Mouse (Mus musculus) neural tube, embryonic 13.5 days (tissue): Measurements from ENCODE around the gene Ppif. TPM values are rescaled to one million over a fixed set of nuclear protein-coding genes. Genes with fewer than 3 reads are reported as not detected.

Experiments
- ATAC-seq: fragments of 200-750 bp; cut with Nextera tagmentation; 2 replicates; pipeline ENCODE4 v1.8.0; 2017; ENCODE audit warnings: low read depth, mild to moderate bottlenecking, moderate TSS enrichment, moderate library complexity
- H3K27ac ChIP-seq: fragments of 300-500 bp; sonication (generic); replicated peaks from 2 replicates; pipeline ENCODE4 v1.5.1; 2015; ENCODE audit warnings: moderate library complexity, mild to moderate bottlenecking, inconsistent platforms
- H3K27me3 ChIP-seq: fragments of 300-500 bp; sonication (generic); 2 replicates; pipeline ENCODE4 v1.6.1; 2015; ENCODE audit warnings: mild to moderate bottlenecking, inconsistent platforms
- H3K36me3 ChIP-seq: fragments of 300-500 bp; sonication (generic); 2 replicates; pipeline ENCODE4 v1.6.1; 2015; ENCODE audit warnings: mild to moderate bottlenecking, inconsistent platforms
- H3K4me1 ChIP-seq: fragments of 300-500 bp; sonication (generic); replicated peaks from 2 replicates; pipeline ENCODE4 v1.6.1; 2015; ENCODE audit warnings: inconsistent platforms
- H3K4me2 ChIP-seq: fragments of 300-500 bp; sonication (generic); 2 replicates; pipeline ENCODE4 v1.6.1; 2015; ENCODE audit warnings: inconsistent platforms, mild to moderate bottlenecking, moderate library complexity
- H3K4me3 ChIP-seq: fragments of 300-500 bp; sonication (generic); 2 replicates; pipeline ENCODE4 v1.5.1; 2015; ENCODE audit warnings: mild to moderate bottlenecking, inconsistent platforms
- H3K9ac ChIP-seq: fragments of 300-500 bp; sonication (generic); 2 replicates; pipeline ENCODE4 v1.6.1; 2015; ENCODE audit warnings: moderate library complexity, mild to moderate bottlenecking, inconsistent platforms
- H3K9me3 ChIP-seq: fragments of 300-500 bp; sonication (generic); 2 replicates; pipeline ENCODE4 v1.6.1; 2016; ENCODE audit warnings: inconsistent platforms
- WGBS: fragments of 180-500 bp; shearing (Covaris S2); methylation state at CpG from one replicate; pipeline ENCODE4 v1.1.7; 2015; 5-methylcytosine and 5-hydroxymethylcytosine counted together
- polyA plus RNA-seq: library from polyadenylated mRNA; unstranded; fragments of >200 nt; fragmentation: Nextera tagmentation; extraction: Ambion mirVana; gene quantifications from 2 replicates; pipeline ENCODE4 v1.2.1, GENCODE M21; 2015

Ppif gene
- polyA plus RNA-seq, 1 experiment from 2014 or later, result 27.6 TPM

DNA sequence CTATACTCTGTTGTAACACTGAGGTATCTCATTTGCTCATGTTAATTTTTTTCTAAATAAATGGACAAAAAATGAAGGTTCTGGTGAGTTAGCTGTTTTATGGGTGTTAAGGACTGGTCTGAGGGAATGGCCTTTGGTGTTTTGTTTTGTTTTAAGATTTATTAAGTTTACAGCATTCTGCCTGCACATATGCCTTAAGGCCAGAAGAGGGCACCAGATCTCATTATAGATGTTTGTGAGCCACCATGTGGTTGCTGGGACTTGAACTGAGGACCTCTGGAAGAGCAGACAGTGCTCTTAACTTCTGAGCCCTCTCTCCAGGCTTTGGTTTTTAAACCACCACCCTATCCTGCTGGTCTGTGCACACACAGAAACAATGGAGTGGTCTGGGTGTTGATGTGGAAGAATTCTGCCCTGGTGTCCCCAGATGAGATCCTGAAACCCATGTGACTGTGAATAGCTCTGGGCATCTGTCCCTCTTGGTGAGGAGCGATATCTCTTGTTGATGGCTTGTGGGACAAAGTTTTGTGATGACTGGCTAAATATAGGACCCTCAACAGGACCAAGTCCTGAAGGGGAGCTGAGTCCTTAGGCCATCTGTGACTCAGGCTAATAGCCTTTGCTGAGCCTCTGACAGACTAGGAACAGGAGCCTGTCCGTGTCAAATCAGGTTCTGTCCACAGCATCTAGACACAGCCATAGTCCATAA is 27.1 kb upstream of the Ppif start:
- H3K9me3 ChIP-seq, result no peaks in the 10 kb centered on the region
- H3K27me3 ChIP-seq, result no peaks in the 10 kb centered on the region
- 91% methylated on average over 2 of the region's 2 CpGs for WGBS
- H3K9ac ChIP-seq, result no peak overlapping the region
- no peak overlapping the region for H3K4me3 ChIP-seq
- ATAC-seq, result no peak
- peaks cover 49% of the 10 kb centered on the region for H3K36me3 ChIP-seq
- H3K27ac ChIP-seq, result no peak overlapping the region
- H3K4me1 ChIP-seq, result peaks cover 9% of the 10 kb centered on the region
- H3K4me2 ChIP-seq, result no peak overlapping the region

DNA sequence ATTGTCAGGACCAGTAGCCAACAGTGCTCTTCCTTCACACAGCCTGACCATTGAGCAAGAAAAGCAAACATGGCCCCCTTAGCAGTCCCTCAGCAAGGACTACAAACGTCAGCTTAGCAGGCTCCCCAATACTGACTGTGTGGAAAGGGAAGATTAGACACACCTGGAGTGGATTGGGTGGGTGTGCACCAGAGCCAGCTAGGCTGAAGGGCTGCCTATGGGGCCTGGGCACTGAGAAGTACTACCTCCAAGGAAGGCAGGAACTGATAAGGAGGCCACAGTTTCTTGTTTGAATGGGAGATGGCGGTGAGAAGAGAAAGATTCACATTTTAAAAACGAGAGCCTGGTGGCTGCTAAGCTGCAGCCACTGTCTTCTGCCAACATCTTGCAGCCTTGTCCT is 26.4 kb upstream of the Ppif start:
- Histone ChIP-seq H3K4me3 (no peak overlapping the region), H3K36me3 (peaks cover 42% of the 10 kb centered on the region), H3K27me3 (no peaks in the 10 kb centered on the region), H3K4me2 (no peak overlapping the region), H3K9ac (no peak overlapping the region), H3K4me1 (peaks cover 9% of the 10 kb centered on the region), H3K9me3 (no peaks in the 10 kb centered on the region), H3K27ac (no peak overlapping the region)
- 85% methylated on average over 3 of the region's 3 CpGs for WGBS
- no peak for ATAC-seq

DNA sequence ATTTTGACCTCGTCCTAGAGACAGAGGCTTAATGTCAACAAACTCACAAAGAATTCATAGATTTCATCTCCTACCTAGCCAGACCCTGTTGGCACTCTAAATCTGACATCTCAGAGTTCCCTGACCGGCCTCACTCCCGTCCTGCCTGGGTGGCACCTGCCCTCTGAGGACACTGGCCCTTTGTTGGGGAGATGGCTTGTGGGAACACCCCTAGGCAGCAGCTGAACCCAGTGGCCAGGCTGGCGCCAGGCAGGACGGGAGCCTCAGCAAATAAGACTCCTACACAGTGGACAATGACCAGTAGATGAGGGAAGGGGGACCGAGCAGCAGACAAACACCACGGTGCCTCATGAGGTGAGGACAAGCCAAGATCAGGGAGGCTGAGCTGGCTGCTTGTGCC is 14.3 kb upstream of the Ppif start:
- Histone ChIP-seq H3K27ac (no peak overlapping the region), H3K4me1 (no peaks in the 10 kb centered on the region; the same call in 1 of the 2 replicates), H3K9ac (no peak overlapping the region), H3K27me3 (no peaks in the 10 kb centered on the region), H3K36me3 (no peaks in the 10 kb centered on the region), H3K4me2 (no peak overlapping the region), H3K4me3 (no peak overlapping the region), H3K9me3 (no peaks in the 10 kb centered on the region)
- 74% methylated on average over 7 of the region's 7 CpGs for WGBS
- ATAC-seq, result no peak

DNA sequence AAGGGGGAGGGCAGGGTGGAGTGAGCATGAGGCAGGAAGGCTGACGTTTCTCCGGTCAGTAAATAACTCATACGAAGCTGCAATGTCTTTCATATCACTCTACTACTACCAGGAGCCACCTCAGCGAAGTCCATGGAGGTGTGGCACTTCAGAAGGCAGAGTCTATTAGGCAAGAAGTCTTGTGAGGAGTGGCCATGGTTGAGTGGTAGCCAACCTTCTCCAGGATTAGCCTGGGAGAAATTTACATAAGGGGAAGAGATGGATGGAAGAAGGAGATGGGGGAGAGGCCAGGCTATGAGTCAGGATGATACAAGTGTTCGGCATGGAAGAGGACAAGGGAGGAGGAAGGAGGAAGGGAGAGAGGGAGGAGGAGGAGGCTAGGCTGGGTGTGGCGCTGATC is 11.9 kb upstream of the Ppif start:
- Histone ChIP-seq H3K9ac (no peak overlapping the region), H3K27me3 (no peaks in the 10 kb centered on the region), H3K4me3 (no peak overlapping the region), H3K4me1 (no peaks in the 10 kb centered on the region; the same call in 1 of the 2 replicates), H3K36me3 (no peaks in the 10 kb centered on the region), H3K4me2 (no peak overlapping the region), H3K9me3 (no peaks in the 10 kb centered on the region), H3K27ac (no peak overlapping the region)
- ATAC-seq, result no peak
- WGBS, result 85% methylated on average over 6 of the region's 6 CpGs

DNA sequence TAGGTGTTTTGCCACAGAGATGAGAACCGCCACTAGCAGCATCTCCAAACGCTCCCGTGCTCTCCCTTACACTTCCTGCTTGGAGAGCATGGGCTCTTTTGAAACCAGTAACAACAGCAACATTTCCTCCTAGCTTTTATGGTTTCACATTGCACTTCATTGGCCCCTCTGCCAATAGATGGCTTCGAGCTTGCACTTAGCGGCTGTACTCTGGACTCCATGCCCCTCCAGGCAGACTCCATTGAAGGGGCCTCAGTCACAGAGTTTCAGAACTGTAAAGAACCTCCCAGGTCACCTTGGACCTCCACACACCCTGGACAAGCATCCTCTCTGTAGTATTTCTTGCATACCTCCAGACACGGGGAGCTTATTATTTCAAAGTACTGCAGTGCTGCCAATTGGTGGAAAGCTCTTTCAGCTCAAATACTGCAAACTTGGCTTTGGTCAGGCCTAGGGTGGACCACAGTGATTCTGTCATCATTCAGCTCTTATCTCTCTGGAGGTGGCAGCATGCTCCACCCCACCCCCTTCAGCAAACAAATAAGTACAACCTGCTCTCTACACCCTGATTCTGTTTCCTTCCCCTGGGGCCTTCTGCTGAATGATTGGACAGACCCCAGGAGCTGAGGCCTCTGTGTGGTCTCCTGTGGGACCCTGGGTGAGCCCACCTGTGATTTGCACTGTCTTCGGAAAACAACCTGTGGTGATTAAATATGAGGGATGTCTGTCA is 7.6 kb upstream of the Ppif start:
- Histone ChIP-seq H3K27ac (no peak overlapping the region), H3K36me3 (no peaks in the 10 kb centered on the region), H3K27me3 (no peaks in the 10 kb centered on the region), H3K4me2 (no peak overlapping the region), H3K9ac (no peak overlapping the region), H3K4me3 (no peak overlapping the region), H3K9me3 (no peaks in the 10 kb centered on the region), H3K4me1 (no peaks in the 10 kb centered on the region)
- no peak for ATAC-seq
- WGBS, result 61% methylated on average over 7 of the region's 7 CpGs

DNA sequence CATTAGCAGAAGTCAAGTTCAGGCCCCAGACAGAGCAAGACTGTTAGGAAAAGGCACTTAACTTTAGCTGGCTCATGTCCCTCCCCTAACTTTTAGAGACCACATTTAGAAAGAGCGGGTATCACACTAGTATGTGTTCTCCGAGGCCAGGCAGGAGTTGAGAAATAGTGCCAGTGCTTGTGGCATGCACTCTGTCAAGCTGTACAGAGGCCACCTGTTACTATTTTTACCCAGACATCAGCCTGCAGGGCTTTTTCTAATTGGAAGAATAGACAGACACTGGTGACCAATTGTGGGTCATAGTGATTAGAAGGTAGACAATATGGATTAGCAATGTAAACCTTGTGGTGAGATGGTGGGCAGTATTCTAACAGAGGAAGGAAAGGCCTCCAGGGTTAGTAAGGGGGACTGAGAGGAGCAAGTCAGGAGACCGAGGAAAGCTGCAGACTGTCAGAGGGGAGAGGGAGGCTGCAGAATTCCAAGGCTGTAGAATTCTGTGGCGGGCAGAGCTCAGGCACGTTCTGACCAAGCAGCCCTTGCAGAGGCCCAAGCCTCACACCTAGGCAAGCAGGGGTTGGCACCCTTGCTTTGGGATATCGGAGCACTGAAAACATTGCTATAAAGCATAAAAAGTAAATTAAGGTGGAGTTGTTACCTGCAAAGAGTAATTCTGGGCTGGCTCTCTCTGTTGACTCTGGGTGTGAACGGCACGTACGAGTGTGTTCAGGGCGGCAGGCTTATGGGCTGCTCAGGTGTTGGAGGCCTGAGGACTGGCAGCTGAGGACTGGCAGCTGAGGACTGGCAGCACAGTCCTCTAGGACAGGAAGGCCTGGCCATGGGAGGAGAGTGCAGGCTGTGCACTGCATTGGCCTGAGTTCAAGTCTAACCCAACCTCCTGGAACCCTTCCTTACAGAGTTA is 6.7 kb upstream of the Ppif start:
- ATAC-seq, result no peak
- Histone ChIP-seq H3K27me3 (no peaks in the 10 kb centered on the region), H3K36me3 (no peaks in the 10 kb centered on the region), H3K9me3 (no peaks in the 10 kb centered on the region), H3K4me3 (no peak overlapping the region), H3K27ac (no peak overlapping the region), H3K4me1 (no peaks in the 10 kb centered on the region), H3K4me2 (no peak overlapping the region), H3K9ac (no peak overlapping the region)
- 82% methylated on average over 10 of the region's 10 CpGs for WGBS

- WGBS, result 74% methylated on average over 6 of the region's 6 CpGs
- H3K9ac ChIP-seq, result peak overlapping the region; percentile 60; the same call in 1 of the 2 replicates
- peak overlapping the region; percentile 98 for H3K4me2 ChIP-seq
- peaks cover 26% of the 10 kb centered on the region for H3K36me3 ChIP-seq
- no peaks in the 10 kb centered on the region for H3K27me3 ChIP-seq
- peaks cover 33% of the 10 kb centered on the region for H3K4me1 ChIP-seq
- ATAC-seq, result peak; percentile 34
- peak overlapping the region; percentile 90 for H3K4me3 ChIP-seq
- H3K9me3 ChIP-seq, result no peaks in the 10 kb centered on the region
- 0 out of 2 replicates have a peak overlapping the region, but pooled peaks have one; percentile 68 for H3K27ac ChIP-seq
Observed at GRCm38 (mm10) chr14:25693271-25693887, 575 bp upstream of the Ppif start.

DNA sequence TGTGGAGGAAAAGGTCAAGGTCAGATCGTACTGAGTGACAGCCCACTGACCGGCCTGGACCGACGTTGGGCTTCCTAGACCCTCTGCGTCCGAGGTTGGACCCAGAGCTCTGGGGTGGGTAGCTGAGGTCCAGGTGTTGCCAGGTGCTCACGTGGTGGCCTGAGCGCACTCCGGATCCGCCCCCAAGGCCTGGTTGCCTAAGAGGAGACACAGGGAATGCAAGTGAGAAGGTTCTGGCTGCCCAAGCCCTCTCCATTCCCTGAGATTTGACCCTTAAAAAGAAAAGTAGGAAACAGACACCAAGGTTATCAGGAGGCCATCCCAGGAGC is 579 bp downstream of the Ppif start:
- H3K27me3 ChIP-seq, result no peaks in the 10 kb centered on the region
- H3K9ac ChIP-seq, result peak overlapping the region; percentile 92
- peak; percentile 55 for ATAC-seq
- peaks cover 38% of the 10 kb centered on the region for H3K36me3 ChIP-seq
- no peaks in the 10 kb centered on the region for H3K9me3 ChIP-seq
- H3K27ac ChIP-seq, result peak overlapping the region; percentile 68; the same call in 1 of the 2 replicates
- WGBS, result under 1% methylated on average over 10 of the region's 10 CpGs
- peak overlapping the region; percentile 98 for H3K4me2 ChIP-seq
- peaks cover 33% of the 10 kb centered on the region for H3K4me1 ChIP-seq
- H3K4me3 ChIP-seq, result peak overlapping the region; percentile 90

GRCm38 (mm10) chr14:25695059-25695458 is 1.1 kb downstream of the Ppif start:
- 76% methylated on average over 6 of the region's 6 CpGs for WGBS
- Histone ChIP-seq H3K4me3 (peak overlapping the region; percentile 90), H3K4me2 (peak overlapping the region; percentile 98), H3K27ac (no peak overlapping the region), H3K27me3 (no peaks in the 10 kb centered on the region), H3K36me3 (peaks cover 43% of the 10 kb centered on the region), H3K9ac (peak overlapping the region; percentile 92), H3K4me1 (peaks cover 33% of the 10 kb centered on the region), H3K9me3 (no peaks in the 10 kb centered on the region)
- no peak for ATAC-seq

GRCm38 (mm10) chr14:25696356-25696755 is 2.4 kb downstream of the Ppif start:
- peaks cover 33% of the 10 kb centered on the region for H3K4me1 ChIP-seq
- H3K27ac ChIP-seq, result no peak overlapping the region
- H3K9me3 ChIP-seq, result no peaks in the 10 kb centered on the region
- peaks cover 47% of the 10 kb centered on the region for H3K36me3 ChIP-seq
- 79% methylated on average over 2 of the region's 2 CpGs for WGBS
- H3K9ac ChIP-seq, result no peak overlapping the region
- ATAC-seq, result no peak
- no peak overlapping the region for H3K4me3 ChIP-seq
- H3K4me2 ChIP-seq, result no peak overlapping the region
- no peaks in the 10 kb centered on the region for H3K27me3 ChIP-seq

DNA sequence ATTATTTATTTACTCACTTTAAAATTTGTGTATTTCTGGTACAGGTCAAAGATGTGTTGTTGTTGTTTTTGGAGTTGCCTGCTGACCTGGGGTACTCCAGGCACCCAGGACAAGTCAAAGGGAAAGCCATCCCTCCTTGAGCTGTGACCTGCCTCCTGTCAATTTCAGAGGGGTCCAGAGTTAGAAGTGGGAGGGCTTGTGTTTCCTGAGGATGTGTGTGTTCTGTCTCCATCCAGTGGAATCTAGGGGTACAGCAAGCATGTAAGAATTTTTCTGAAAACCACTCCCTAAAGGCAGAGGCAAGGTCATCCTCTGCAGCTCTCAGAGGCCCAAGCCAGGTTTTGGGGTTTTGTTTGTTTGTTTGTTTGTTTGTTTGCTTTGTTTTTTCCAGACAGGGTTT is 8.0 kb downstream of the Ppif start:
- Histone ChIP-seq H3K9me3 (no peaks in the 10 kb centered on the region), H3K4me1 (peaks cover 6% of the 10 kb centered on the region; the same call in 1 of the 2 replicates), H3K4me3 (no peak overlapping the region), H3K36me3 (peaks cover 35% of the 10 kb centered on the region), H3K27ac (no peak overlapping the region), H3K9ac (no peak overlapping the region), H3K27me3 (no peaks in the 10 kb centered on the region), H3K4me2 (no peak overlapping the region)
- ATAC-seq, result peak; percentile 44; the same call in 1 of the 2 replicates
